Mouse (Mus musculus): Measurements from ENCODE around the gene Tax1bp3.

Gene Tax1bp3

DNA sequence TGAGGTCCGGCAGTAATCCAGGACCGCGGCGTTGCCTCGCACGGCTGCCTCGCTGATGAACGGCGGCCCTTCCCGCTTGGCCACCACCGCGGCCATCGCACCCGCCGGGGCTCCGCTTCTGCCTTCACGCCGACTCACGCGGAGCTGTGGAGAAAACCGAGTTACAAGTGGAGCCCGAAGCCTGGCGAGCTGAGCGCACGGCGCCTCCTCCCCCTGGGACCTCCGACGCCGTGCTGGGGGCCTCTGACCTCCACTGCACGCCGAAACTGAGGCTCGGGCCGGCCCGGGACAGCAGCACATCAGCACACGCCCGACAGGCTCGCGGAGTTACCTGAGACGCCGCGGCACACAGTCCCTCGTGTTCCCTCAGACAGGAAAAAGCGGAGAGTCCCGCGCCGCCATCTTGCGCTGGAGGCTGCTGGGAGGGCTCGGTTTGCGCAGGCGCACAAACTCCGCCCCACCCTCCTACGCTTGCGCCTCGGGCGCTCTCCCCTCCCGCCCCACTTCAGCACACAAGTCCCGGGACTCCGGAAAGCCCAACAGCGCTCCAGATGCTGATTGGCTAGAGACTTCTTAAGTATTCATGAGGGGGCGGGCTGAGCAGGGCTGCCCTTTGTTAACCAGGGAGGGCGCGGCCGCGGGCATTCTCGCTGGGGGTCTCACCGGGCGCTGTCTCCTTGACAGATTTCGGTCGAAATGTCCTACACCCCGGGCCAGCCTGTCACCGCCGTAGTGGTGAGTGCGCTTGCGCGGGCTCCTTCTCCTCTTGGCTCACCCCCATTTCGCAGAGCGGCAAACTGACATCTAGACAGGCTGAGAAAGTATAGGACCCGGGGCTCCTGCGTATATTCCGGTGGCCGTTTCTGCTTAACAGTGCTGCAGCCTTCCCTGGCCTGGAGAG is at the start of gene Tax1bp3, which contains the start of gene Emc6:
Tax1bp3 (plus strand) TSS at position 476 of the 901 bp plus-strand sequence.
Emc6 (minus strand) TSS at position 430 of the 901 bp plus-strand sequence.
- DNase-seq: peak; percentile 95 to 97

DNA sequence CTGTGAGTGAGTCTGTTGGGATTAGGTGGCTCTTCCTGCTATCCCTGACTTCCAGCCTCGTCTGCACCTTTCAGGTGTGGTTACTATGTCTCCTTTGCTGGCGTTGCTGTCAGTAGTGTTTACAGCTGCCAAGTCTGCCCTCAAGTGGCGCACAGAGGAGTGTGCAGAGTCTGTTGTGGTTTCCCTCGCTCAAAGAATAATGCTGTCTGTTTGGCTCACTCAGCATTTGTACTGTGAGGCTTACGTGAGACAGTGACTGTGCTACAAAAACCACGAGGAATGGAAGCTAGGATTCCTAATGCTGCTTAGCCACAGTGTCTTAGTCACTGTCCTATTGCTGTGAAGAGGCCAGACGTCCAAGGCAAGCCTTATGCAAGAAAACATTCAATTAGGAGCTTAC is 45.9 kb upstream of the Tax1bp3 start:
- peak; percentile 39 to 43 for DNase-seq

DNA sequence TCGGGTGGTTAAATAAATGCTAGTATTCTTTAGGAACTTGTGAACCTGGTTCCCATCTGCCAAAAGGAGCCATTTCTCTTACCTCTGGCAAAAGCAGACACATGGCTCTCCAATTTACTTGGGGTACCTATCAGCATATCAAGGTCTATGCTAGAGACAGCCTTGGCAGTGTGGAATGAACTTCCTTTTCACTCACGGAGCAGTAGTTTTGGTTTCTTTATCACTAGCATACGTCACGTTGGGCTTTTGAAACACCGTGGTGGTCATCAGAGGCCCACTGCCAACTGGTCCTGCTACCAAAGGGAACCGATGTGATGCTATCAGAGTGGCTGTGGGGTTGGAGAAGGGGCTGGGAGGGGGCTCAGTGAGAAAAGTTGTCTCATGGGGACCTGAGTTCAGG is 43.9 kb upstream of the Tax1bp3 start:
- no peak for DNase-seq

DNA sequence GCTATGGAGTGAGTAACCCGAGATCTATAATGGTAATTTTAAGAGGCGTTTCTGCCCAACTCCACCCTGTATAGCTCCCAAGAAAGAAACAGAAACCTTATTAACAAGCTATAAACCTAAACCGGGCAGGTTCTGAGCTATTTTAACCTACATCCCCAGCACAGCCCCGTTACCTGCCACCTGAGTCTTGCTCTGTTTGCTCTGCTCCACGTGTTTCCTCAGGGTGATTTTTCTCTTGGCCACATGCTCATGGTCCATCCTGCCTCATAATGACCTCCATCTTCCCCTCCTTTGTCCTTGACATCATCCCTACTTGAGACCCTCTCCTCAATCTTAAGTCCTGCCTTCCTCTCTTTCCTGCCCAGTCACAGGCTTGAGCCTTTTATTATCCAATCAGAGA is 42.7 kb upstream of the Tax1bp3 start:
- no peak for DNase-seq

DNA sequence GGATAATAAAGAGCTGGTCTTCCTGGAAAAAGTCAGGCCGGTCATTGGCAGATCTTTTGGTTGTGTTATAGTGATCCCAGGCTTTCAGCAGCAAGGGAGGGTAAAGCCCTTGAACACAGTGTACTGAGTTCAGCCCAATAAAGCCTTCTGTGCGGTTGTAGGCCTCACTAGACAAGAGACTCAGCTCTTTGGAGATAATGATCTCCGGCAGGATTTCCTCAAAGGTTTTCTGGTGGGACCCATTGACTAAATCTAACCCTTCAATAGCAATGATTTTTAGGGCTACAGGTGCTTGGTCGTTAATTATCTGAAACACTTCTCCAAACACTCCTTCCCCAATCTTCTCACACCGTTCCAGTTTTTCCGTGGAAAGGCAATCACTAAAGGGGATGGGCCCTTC is 40.3 kb upstream of the Tax1bp3 start:
- DNase-seq: no peak

DNA sequence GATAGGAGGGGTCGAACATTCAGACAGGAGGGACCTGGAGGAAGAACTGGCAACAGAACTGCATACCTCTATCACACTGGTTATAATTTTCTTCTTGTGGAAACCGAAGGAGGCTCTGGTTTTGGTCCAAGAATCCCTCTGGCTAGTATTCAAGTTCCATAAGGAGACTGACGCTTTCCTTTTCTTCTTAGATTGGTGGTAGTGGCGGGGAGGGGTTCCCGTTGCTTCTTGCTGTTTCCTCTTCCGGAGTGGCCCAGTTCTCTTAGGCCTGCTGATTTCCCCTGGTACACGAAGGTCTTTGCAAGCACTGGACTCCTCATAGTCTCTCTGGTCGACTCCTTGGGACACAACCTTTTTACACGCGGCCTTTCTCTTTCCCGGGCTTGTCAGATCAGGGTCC is 39.8 kb upstream of the Tax1bp3 start:
- peak in 1 of 2 experiments; percentile 21 for DNase-seq

DNA sequence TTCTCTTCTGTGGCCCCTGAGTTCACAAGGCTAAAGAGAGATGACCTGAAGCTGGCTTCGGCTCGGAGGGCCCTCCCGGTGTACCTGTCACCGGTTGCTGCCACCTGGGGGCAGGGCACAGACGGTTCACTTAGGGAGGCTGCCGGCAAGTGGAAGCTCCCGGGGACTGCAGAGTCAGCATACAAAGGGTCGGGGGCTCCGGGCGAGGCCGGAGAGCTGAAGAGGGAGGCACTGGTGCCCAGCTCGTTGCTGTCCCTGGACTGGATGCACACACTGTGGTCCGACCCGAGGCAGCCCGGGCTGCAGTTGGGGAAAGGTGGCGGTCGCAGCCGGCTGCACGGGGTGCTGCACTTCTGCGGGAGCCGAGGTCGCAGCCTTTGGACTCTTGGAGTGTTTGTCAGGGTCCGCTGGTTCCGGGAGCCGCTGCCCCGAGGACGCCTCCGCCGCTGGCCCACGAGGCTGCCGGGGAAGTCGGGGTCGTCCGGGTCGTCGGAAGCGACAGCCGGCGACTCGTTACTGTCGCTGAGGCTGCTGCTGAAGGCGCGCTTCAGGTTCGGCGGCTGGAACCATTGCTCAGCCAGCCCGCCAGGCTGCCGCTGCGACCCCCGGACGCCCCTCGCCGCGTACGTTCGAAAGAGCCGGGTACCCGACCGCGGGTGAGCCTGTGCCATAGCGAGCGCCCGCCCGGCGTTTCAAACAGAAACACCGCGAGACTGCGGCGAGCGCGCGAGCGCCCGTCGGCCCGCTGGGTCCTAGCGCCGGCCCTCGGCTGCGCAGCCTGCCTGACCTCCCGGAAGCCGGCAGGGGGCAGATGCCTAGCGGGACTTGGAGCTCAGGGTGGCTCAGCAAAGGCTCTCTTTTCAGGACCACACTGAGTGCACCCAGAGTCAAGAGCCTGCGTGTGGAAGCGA is 39.0 kb upstream of the Tax1bp3 start, which contains the start of gene Haspin:
Haspin (minus strand) TSS at position 704 of the 911 bp plus-strand sequence.
- DNase-seq: peak; percentile 88 to 92

DNA sequence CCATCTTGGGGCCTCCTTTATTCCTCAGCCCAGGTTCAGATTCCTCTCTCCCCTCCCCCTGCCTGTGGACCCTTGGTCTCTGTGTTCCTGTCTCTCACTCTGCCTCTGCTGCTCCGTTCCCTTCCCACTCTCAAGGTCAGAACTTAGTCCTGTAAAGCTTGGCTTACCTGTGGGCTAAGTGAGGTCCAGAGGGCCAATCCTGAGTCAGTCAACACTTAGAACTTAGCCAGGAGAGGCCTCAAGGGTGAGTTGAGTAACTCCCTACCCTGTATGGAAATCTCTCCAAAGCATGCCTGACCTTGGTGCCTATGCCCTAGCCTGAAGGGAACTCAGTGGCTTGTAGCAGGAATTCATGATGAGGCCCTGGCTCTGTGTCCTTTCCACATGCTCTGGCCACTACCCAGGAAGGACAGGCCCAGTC is 32.6 kb upstream of the Tax1bp3 start:
- DNase-seq: peak; percentile 42 to 83

DNA sequence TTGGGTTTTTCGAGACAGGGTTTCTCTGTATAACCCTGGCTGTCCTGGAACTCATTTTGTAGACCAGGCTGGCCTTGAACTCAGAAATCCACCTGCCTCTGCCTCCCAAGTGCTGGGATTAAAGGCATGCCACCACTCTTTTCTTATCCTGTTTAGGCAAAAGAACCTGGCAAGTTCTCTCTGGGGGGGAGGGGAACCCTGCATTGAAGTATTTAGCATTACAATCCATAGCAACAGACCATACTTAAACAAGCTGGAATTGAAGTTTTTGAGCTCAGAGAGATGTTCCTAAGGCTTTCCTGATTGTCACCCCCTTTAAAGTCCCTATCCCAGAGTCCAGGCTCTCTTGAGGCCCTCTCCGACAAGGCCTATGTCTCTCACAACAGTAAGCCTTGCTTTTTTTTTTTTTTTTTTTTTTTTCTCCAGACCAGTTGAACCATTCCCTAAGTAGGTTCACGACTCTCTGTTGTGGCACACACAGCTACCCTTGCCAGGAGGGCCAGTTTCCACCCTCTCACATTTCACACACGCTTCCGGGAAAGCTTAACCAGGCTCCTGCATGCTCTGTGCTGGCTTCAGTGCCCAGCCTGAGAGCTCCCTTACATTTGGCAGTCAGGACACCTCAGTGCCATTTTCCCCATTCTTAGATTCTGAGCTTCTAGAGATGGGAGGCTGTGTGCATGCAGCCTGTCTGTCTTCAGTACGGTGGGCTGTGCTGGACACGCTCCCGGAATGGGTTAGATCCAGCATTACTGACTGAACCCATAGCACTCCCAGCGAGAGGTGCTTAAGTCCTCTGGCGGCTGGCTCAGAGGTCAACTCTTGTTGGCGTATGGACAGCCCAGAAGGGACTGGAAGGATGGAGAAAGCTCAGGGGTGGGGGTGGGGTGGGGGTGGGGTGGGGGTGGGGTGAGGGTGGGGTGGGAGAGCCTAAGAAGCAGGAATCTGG is 30.6 kb upstream of the Tax1bp3 start:
- peak in 1 of 2 experiments; percentile 51 for DNase-seq

DNA sequence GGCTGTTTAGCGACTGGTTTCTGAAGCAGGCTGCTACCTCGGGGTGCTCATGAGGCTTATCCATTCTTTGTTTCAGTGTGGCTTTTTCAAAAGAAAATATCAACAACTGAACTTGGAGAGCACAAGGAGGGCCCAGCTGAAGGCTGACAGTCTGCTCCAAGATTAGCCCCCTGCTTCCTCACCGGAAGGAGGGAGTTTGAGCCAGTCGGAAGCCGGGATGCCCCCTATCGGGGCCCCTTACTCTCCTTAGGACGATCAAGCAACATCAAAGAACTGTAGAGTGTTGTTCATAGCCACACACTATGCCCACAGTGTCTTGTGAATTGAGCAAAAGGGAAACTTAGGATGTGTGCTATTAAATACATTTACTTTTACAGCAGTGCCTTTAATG is 29.9 kb upstream of the Tax1bp3 start:
- DNase-seq: no peak

DNA sequence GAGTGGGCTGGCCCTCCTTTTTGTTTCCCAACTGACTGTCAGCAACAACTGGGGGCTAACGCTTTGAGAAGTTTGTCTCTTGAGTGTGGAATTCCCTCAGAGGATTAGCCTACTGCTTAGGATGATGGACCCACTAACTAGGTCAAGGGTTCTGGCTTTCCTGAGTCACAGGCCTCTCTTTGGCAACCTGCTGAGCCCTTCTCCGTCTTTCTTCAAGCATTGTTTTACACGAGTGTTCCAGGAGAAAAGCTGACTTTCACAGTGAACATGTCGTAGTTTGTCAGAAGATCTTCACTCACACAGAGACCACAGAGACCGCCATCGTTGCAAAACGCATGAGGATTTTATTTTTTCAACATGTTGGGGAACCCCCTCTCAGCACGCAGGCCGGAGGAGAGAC is 28.7 kb upstream of the Tax1bp3 start:
- DNase-seq: no peak

DNA sequence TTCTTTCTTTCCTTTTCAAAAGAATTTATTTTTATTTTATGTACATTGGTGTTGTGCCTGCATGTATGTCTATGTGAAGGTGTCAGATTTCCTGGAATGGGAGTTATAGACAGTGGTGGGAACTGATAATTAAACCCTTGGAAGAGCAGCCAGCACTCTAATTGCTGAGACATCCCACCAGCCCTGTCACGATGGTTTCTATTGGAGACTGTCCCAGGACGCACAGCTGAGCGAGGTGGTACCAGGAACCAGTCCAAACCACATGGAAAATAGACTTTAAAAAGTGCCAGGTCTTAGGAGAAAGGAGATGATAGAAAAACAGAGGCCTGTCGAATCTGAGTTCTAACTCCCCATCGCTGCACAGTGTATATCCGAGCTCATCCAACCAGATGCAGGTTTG is 21.8 kb upstream of the Tax1bp3 start:
- no peak for DNase-seq

DNA sequence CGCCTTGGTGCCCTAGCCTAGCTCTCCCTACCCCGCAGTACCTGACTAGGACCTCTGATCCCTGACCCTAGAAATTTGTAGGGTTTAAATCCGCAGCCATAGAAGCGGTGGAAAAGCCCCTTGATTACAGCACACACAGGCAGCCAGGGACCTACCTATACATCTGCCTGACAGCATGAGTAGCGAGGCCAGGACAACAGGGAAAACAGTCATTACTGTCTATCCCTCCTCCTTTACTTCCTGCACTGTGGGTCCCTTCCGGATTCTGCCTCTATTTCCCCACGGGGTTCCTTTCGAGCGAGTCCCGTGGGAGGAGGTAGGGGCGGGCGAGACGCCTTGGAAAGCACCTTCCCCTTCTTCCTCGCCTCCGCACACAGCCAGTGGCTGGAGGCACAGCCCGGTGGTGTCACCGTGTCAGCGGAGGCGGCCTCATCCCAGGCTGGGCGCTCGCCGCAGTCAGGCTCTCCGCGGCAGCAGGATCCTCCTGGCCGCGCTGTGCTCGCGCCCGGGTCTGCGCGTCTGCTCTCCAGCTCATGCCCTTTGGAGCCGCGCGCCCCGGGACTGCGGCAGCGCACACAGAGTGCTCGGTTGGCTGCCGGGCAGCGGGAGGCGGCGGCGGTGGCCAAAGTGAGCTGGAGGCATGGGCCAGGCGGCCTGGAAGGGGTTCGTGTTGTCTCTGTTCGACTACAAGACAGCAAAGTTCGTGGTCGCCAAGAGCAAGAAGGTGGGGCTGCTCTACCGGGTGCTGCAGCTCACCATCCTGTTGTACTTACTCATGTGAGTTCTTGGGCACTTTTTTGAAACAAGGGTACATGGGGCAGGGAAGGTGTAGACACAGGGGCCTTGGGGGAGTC is 16.7 kb upstream of the Tax1bp3 start, which contains the start of gene P2rx5:
P2rx5 (plus strand) TSS at position 465 of the 854 bp plus-strand sequence.
- peak; percentile 54 to 64 for DNase-seq

DNA sequence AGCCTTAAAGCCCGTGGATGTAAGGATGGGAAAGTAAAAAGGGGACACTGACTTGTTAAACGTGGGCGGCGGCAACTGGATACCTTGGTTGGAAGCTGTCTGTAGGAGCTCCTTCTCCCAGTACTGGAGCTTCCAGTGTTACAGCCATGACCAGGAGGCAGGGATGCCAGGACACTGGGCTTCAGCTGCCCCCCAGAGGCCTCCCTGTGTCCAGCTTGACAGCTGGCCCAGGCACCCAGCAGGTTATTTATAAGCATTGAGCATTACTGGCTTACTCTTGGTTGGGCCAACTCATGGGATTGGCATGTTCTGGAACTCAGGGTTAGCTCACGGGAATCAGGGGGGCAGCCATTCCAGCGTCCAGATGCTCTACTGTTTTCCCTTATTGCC is 16.1 kb upstream of the Tax1bp3 start:
- DNase-seq: peak in 1 of 2 experiments; percentile 50

DNA sequence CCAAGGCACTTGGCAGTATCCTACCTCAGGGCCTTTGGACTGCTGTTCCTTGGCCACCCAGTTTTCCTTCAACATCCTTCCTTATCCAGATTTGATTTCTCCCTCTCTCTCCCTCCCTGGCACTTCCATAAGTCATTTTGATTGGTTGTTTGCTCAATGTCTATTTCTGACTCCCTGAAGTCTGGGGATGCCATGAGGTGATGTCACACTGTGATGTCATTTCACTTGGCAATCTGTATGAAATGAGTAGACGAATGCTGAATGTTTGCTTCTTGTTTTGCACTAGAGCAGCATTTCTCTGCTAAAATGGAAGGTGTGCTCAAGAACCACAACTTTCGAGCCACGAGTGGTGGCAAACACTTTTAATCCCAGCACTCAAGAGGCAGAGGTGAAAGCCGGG is 15.3 kb upstream of the Tax1bp3 start:
- DNase-seq: no peak

DNA sequence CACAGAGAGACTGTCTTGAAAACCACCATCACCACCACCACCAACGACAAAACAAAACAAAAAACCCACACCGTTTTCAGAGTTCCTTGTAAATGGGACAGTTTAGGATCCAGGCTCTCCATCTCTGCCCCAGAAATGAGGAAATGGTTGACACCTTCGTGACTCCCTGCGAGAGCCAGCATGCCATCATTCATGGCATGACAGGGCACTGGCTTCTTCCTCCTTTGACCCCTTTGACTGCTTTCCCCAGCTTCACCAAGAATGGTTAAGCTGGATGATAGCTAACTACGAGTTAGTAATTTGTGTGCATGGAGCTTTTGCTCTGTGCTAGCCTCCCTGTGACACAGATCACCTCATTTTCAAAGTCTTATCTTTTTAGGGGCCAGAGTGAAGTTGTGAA is 14.6 kb upstream of the Tax1bp3 start:
- peak in 1 of 2 experiments; percentile 38 for DNase-seq

DNA sequence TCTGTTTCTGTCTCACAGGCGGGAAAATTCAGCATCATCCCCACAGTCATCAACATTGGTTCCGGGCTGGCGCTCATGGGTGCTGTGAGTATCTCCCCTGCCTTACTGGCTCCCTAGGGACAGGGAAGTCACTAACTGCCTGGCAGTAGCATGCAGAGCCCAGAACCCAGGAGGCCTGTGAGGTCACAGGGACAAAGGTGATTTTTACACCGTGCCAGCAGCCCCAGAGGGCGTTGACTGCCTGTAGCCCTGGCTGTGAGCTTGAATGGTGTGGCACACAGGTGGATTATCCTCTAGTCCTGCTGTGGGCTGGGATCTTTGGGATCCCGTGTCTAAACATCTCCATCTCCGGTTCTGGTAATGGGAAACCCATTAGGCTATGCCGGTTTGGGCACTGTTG is 8.8 kb upstream of the Tax1bp3 start:
- peak; percentile 65 to 67 for DNase-seq

DNA sequence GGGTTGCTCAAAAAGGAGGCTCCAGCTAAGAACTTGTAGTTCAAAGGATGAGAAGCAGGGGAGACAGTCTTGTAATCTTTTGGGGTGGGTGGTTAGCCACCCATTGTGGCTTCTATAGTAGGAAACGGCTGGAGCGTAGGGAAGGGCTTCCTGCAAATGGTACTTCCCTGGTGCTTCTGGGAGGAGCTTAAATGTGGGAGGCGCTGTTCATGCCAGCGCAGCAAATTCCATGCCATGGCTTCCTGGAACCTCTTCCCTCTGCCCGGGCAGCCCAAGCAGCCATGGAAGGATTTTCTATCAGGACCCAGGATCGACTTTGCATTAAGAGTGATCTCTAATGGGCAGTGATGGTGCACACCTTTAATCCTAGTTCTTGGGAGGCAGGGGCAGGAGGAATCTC is 8.3 kb upstream of the Tax1bp3 start:
- peak; percentile 41 to 58 for DNase-seq

DNA sequence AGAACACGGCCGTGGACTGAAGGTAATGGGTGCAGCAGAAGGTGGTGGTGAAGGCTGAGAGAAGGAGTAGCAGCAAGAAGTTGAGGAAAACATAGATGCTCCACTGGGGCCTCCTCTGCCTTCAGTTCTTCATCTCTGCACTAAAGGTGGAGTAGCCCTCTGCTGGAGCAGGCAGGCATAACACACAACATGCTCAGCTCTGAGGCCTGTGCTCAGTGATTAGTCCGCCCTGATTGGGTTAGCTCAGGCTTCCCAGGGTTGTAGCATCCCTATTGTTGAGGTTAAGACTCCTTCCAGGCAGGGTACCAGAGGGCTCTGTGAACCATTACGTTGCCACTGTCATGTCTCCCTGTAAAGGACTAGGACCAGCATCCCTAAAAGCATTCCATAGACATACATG is 7.7 kb upstream of the Tax1bp3 start:
- peak; percentile 54 to 81 for DNase-seq

DNA sequence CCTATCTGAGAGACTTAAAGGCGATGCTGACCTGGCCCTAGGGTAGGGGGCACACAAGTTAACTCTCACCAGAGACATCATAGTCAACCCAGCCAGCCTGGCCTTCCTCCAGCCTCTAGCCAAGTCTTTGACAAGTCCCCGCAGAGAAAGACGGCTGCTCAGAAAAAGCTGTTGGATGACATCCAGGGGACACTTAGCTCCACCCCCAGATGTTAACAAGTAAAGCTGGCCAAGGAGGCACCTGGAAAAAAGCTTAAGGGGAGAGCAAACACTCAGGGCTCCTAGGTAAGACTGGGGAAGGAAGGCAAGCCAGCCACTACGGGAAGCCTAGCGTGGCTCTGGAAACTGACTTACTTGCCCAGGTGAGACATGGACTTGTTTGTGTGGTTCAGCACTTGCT is 4.7 kb upstream of the Tax1bp3 start:
- DNase-seq: peak; percentile 93 to 94

DNA sequence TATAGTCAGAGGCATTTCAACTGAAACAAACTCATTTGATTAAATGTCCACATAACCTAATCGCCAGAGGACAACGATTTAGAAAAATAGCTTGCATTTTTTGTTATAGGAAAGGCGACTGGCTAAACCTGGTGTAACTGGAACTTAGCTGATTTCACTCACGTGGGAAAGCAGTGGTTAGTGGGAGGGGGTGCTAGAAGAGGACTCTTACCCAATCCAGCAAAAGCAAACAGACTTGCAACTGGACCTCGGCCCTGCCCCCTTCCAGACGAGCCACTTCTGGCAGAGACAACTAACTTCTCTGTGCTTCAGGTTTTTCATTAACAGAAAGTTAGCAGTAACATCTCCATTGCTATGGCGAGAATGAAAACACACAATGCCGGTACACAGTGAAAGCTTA is 1.3 kb upstream of the Tax1bp3 start:
- DNase-seq: peak; percentile 92 to 96

Measured in kidney, adult 8-10 months (tissue).